In genomic region chrX:97377065-97377421, GRCm38 (mm10) we compare ENCODE assay signal across 8 mouse cellular contexts. TPM values are rescaled to one million over a fixed set of nuclear protein-coding genes. Genes with fewer than 3 reads are reported as not detected.
DNase-seq lines count a peak whose midpoint lies in the region; ATAC-seq and TF ChIP-seq lines count a peak whose summit lies in the region.

Eda2r (minus strand) TSS chrX:97377216.

- no peaks in the 10 kb centered on the region for H3K27me3 ChIP-seq in heart, embryonic 15.5 days
- no peaks in the 10 kb centered on the region for H3K27me3 ChIP-seq in stomach, postnatal 0 days (ENCODE audit: control insufficient read depth, insufficient read depth, low read length)

- ATAC-seq in heart, embryonic 15.5 days (replicated peaks; ENCODE audit: insufficient number of reproducible peaks, insufficient read depth, low FRiP score, low read depth) = peak; percentile 93
- peak; percentile 86 for ATAC-seq in stomach, postnatal 0 days (ENCODE audit: low FRiP score, low TSS enrichment)

- H3K27ac ChIP-seq in heart, embryonic 15.5 days = peak within 1 kb of the TSS; percentile 49
- H3K27ac ChIP-seq in stomach, postnatal 0 days (replicated peaks) = no peak within 1 kb of the TSS

- no peaks in the 10 kb centered on the region for H3K36me3 ChIP-seq in heart, embryonic 15.5 days
- H3K36me3 ChIP-seq in stomach, postnatal 0 days (ENCODE audit: control insufficient read depth, insufficient read depth, low read length) = no peaks in the 10 kb centered on the region

- H3K4me3 ChIP-seq in heart, embryonic 15.5 days = peak within 1 kb of the TSS; percentile 31
- no peak within 1 kb of the TSS for H3K4me3 ChIP-seq in stomach, postnatal 0 days (ENCODE audit: low read depth, low read length)

- no peak for TF ChIP-seq EP300 in stomach, postnatal 0 days (optimal IDR thresholded peaks at IDR 0.05)

- DNase-seq in 416B (ENCODE audit: low read depth) = peak; percentile 92
- DNase-seq in adrenal gland, adult (ENCODE audit: inconsistent age in 2 of 2, low spot score in 1 of 2) = peak; percentile 49 to 83
- DNase-seq in fibroblast of lung, adult 2 months (ENCODE audit: low read depth) = peak; percentile 83
- DNase-seq in kidney, postnatal 10 days = peak; percentile 53
- peak; percentile 33 to 42 for DNase-seq in lung, postnatal 4 days
- peak; percentile 23 for DNase-seq in stomach, postnatal 0 days (ENCODE audit: low spot score)
- DNase-seq in thymus, postnatal 0 days (ENCODE audit: low spot score) = no peak

- H3K4me1 ChIP-seq in heart, embryonic 15.5 days (replicated peaks) = no peaks in the 10 kb centered on the region
- H3K4me1 ChIP-seq in stomach, postnatal 0 days (replicated peaks; ENCODE audit: control insufficient read depth, insufficient read depth) = no peaks in the 10 kb centered on the region

- no peak within 1 kb of the TSS for H3K9ac ChIP-seq in heart, embryonic 15.5 days
- H3K9ac ChIP-seq in stomach, postnatal 0 days (ENCODE audit: low read length) = no peak within 1 kb of the TSS

- peak within 1 kb of the TSS; percentile 56 for H3K4me2 ChIP-seq in heart, embryonic 15.5 days
- H3K4me2 ChIP-seq in stomach, postnatal 0 days (replicated peaks; ENCODE audit: low read depth) = peak within 1 kb of the TSS; percentile 35

- 14% methylated on average over 8 of the region's 8 CpGs for WGBS in heart, embryonic 15.5 days
- WGBS in stomach, postnatal 0 days = 9% methylated on average over 8 of the region's 8 CpGs

- no peak for TF ChIP-seq CTCF in stomach, postnatal 0 days (IDR thresholded peaks at IDR 0.05; ENCODE audit: low read depth)

- no peaks in the 10 kb centered on the region for H3K9me3 ChIP-seq in heart, embryonic 15.5 days (replicated peaks)
- H3K9me3 ChIP-seq in stomach, postnatal 0 days (ENCODE audit: control insufficient read depth, low read length) = no peaks in the 10 kb centered on the region

RNA-seq across cellular contexts. Expression of gene Eda2r, which starts in this region (rescaled TPM):
- 1.0 and 1.3 TPM in 2 replicates for polyA plus RNA-seq in heart, embryonic 15.5 days (2015; fragmentation: Nextera tagmentation; extraction: Ambion mirVana)
- polyA plus RNA-seq in stomach, postnatal 0 days (2015; fragmentation: Nextera tagmentation; extraction: Ambion mirVana) = 0.40 and 0.46 TPM in 2 replicates
- 0.55 and 0.68 TPM in 2 replicates for polyA plus RNA-seq in thymus, postnatal 0 days (2015; fragmentation: Nextera tagmentation; extraction: Ambion mirVana)

Comparison
In these comparisons a context has a peak if more than half of its experiments do, and no peak if none do; other contexts are left out.
1. Peak in DNase-seq, ATAC-seq and H3K4me2 ChIP-seq in stomach, postnatal 0 days; RNA of the gene not detected or under 1 TPM.